Mouse (Mus musculus): ENCODE measurements around the gene Rpl39.
"Not testable (repeated sequence)": the region's sequence is repeated elsewhere in the genome, so short reads cannot be mapped to it uniquely, and the experiment has no call there.

GRCm38 (mm10) chrX:37080345-37080744, 4.9 kb downstream of the Rpl39 start:
- TF ChIP-seq POLR2A (IDR thresholded peaks at IDR 0.05; ENCODE audit: control insufficient read depth, extremely low read depth, insufficient read depth, low read length, poor library complexity); CTCF (IDR thresholded peaks at IDR 0.05; ENCODE audit: borderline replicate concordance, control insufficient read depth, extremely low read depth, insufficient read depth, low read length, poor library complexity): not testable (repeated sequence)
